Mouse (Mus musculus) ES-E14 (cell line): Measurements from ENCODE around the gene Hsdl2. TPM values are rescaled to one million over a fixed set of nuclear protein-coding genes. Genes with fewer than 3 reads are reported as not detected.

ENCODE experiments used
- DNase-seq: peaks from one replicate; pipeline ENCODE4 v3.0.0-alpha.2; 2013; ENCODE audit warnings: low read depth, low spot score
- H3K27ac ChIP-seq: 2 replicates; pipeline ENCODE4 v1.5.1; 2012; ENCODE audit warnings: low read depth, mild to moderate bottlenecking, low read length, moderate library complexity, mixed read lengths; ENCODE audit not compliant: poor library complexity, insufficient read depth, severe bottlenecking
- H3K36me3 ChIP-seq: 2 replicates; pipeline ENCODE4 v1.6.1; 2012; ENCODE audit warnings: mild to moderate bottlenecking, low read length, moderate library complexity, mixed read lengths; ENCODE audit not compliant: control insufficient read depth, poor library complexity, insufficient read depth, severe bottlenecking
- H3K4me1 ChIP-seq, 2 experiments: fragments of 150-350 bp in 1 of 2; sonication (generic) in 1 of 2; 2 replicates each; pipeline ENCODE4 v1.6.1; 2012; ENCODE audit warnings: low read length in 2 of 2, mild to moderate bottlenecking in 1 of 2, mixed read lengths in 1 of 2; ENCODE audit not compliant: control insufficient read depth in 2 of 2, insufficient read depth in 2 of 2, poor library complexity in 1 of 2
- H3K4me3 ChIP-seq, 2 experiments: fragments of 150-350 bp in 1 of 2; sonication (generic) in 1 of 2; 2 replicates each; pipeline ENCODE4 v1.5.1; 2012; ENCODE audit warnings: low read length in 2 of 2, low read depth in 1 of 2, mild to moderate bottlenecking in 1 of 2, mixed read lengths in 1 of 2; ENCODE audit not compliant: insufficient read depth in 1 of 2, poor library complexity in 1 of 2, severe bottlenecking in 1 of 2
- H3K9ac ChIP-seq: 2 replicates; pipeline ENCODE4 v1.6.1; 2012; ENCODE audit warnings: low read depth, mild to moderate bottlenecking, low read length, mixed read lengths; ENCODE audit not compliant: poor library complexity, insufficient read depth, severe bottlenecking
- H3K9me3 ChIP-seq: fragments of 150-350 bp; sonication (generic); 2 replicates; pipeline ENCODE4 v1.6.1; 2012; ENCODE audit warnings: low read depth, mild to moderate bottlenecking, low read length; ENCODE audit not compliant: control insufficient read depth, insufficient read depth
- CHD2 ChIP-seq: IDR thresholded peaks from 2 replicates; pipeline ENCODE4 v1.6.1; 2014; ENCODE audit warnings: mild to moderate bottlenecking, low read depth, low read length, inconsistent platforms
- HCFC1 ChIP-seq: IDR thresholded peaks from 2 replicates; pipeline ENCODE4 v1.6.1; 2012; ENCODE audit warnings: low read length, inconsistent platforms, borderline replicate concordance; ENCODE audit not compliant: insufficient read depth
- MAFK ChIP-seq: IDR thresholded peaks from 2 replicates; pipeline ENCODE4 v1.6.1; 2014; ENCODE audit warnings: mild to moderate bottlenecking, low read depth, low read length, inconsistent platforms; ENCODE audit not compliant: insufficient read depth
- ZC3H11A ChIP-seq: IDR thresholded peaks from 2 replicates; pipeline ENCODE4 v1.6.1; 2012; ENCODE audit warnings: low read depth, mild to moderate bottlenecking, inconsistent platforms, low read length, borderline replicate concordance
- ZNF384 ChIP-seq: IDR thresholded peaks from 2 replicates; pipeline ENCODE4 v1.6.1; 2012; ENCODE audit warnings: low read depth, low read length, inconsistent platforms
- in situ Hi-C, 2 experiments: fragments of 600-800 bp; cut with MboI; formaldehyde crosslinking; loops; one replicate each; pipeline ENCODE4 v1.15.1; 2025; ENCODE audit warnings: low sequenced_read_pairs in 2 of 2, inconsistent platforms in 1 of 2; ENCODE audit not compliant: unreplicated experiment in 2 of 2
- total RNA-seq: library from RNA; depleted of rRNA; stranded (reverse); fragments of 300-350 nt; gene quantifications from 2 replicates; pipeline ENCODE4 v1.2.3, GENCODE M21; 2012

Hsdl2 gene
- total RNA-seq, 1 experiment: 7.1 TPM

DNA sequence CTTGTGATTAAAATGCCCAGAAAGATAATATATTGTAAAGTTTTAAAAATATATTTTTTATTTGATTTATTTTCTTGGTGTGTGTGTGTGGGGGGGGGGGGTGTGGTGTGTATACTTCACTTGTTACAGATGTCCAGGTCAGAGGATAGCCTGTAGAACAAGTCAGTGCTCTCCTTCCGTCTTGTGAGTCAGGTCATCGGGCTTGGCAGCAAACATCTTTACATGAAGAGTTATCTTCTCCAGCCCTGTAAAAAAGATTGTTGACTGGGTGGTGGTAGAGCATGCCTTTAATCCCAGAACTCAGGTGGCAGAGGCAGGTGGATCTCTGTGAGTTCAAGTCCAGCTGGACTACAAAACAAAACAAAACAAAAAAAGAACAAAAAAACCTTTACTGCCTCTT is 64.2 kb downstream of the Hsdl2 start:
- Histone ChIP-seq H3K9ac (no peak overlapping the region), H3K9me3 (no peaks in the 10 kb centered on the region), H3K4me1 (peaks cover 0 to under 1% of the 10 kb centered on the region in 2 experiments; a peak in 1 of 4 replicates), H3K4me3 (no peak overlapping the region), H3K27ac (no peak overlapping the region), H3K36me3 (no peaks in the 10 kb centered on the region)
- no peak for DNase-seq
- no peak for TF ChIP-seq CHD2
- TF ChIP-seq ZNF384: no peak
- TF ChIP-seq HCFC1: no peak
- TF ChIP-seq ZC3H11A: no peak
- TF ChIP-seq MAFK: no peak
- in situ Hi-C loops: no loop called here

DNA sequence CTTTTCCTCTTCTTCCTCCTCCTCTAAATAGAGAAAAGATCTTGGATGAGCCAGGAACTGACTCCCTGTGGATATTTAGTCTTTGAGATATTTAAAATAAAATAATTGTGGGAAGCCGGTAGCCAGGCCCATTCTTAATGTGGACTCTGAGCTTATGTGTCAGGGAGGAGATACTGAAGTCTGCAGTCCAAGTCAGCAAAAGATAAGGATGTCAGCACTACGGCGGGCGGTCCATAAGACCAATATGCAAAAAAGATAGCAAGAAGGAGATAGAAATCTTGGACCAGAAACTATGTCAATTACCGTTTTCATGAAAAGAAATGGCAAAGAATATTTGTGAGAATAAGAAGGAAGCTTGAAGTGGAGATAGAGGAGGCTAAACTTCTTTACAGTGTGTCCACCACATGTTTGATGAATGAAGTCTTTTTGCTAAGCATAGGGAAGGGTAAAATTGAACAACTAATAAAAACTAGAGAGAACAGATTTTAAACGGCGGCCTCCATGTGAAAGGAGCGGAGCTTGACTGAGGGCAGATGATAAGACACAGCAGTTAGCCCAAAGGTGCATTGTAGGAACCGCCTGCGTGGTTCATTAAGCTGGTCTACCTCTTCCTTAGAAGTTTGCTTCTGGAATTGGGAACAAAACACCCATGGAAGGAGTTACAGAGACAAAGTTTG is 64.8 kb downstream of the Hsdl2 start:
- in situ Hi-C loops: no loop called here
- no peaks in the 10 kb centered on the region for H3K36me3 ChIP-seq
- H3K9me3 ChIP-seq: no peaks in the 10 kb centered on the region
- no peaks in the 10 kb centered on the region for H3K4me1 ChIP-seq
- H3K9ac ChIP-seq: no peak overlapping the region
- DNase-seq: no peak
- H3K27ac ChIP-seq: no peak overlapping the region
- TF ChIP-seq ZC3H11A (no peak), HCFC1 (no peak)
- no peak overlapping the region for H3K4me3 ChIP-seq

DNA sequence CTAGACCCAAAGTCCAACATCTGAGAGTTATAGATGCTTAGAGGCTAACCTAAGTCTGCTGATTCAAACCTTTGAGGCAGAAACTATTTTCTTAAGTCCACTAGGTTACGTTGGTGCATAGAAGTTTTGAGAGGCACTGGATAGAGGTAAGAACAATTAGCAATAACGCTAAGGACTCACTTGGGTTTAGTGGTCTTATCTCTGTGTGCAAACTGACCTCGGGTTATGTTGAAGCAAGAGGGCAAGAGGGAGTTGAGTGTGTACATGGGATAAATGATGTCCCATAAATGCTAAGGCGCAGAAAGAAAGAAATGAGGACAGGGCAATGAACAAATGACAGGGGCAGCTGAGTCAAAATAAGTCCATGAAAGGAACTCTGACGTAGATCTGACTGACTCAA is 67.8 kb downstream of the Hsdl2 start:
- H3K4me3 ChIP-seq: no peak overlapping the region
- in situ Hi-C loops: no loop called here
- no peak overlapping the region for H3K9ac ChIP-seq
- no peaks in the 10 kb centered on the region for H3K9me3 ChIP-seq
- DNase-seq: no peak
- H3K4me1 ChIP-seq: no peaks in the 10 kb centered on the region
- no peak overlapping the region for H3K27ac ChIP-seq
- H3K36me3 ChIP-seq: no peaks in the 10 kb centered on the region
- TF ChIP-seq HCFC1: no peak

GRCm38 (mm10) chr4:59652166-59652681 is 70.9 kb downstream of the Hsdl2 start:
- DNase-seq: no peak
- H3K4me1 ChIP-seq: no peaks in the 10 kb centered on the region
- no peaks in the 10 kb centered on the region for H3K9me3 ChIP-seq
- in situ Hi-C loops: no loop called here
- H3K36me3 ChIP-seq: no peaks in the 10 kb centered on the region
- H3K27ac ChIP-seq: no peak overlapping the region
- no peak overlapping the region for H3K4me3 ChIP-seq
- no peak overlapping the region for H3K9ac ChIP-seq
- TF ChIP-seq HCFC1 (no peak), ZC3H11A (no peak), ZNF384 (no peak), MAFK (no peak), CHD2 (no peak)

- TF ChIP-seq ZC3H11A: no peak
- no peak for TF ChIP-seq MAFK
- TF ChIP-seq HCFC1: no peak
- no peak for TF ChIP-seq ZNF384
- TF ChIP-seq CHD2: no peak
- in situ Hi-C loops: no loop called here
Measured at GRCm38 (mm10) chr4:59656061-59656642, 74.8 kb downstream of the Hsdl2 start.

More at GRCm38 (mm10) chr4:59656061-59656642, 74.8 kb downstream of the Hsdl2 start:
- no peaks in the 10 kb centered on the region for H3K4me1 ChIP-seq
- H3K4me3 ChIP-seq: no peak overlapping the region
- H3K27ac ChIP-seq: no peak overlapping the region
- no peaks in the 10 kb centered on the region for H3K9me3 ChIP-seq
- no peak for DNase-seq
- H3K9ac ChIP-seq: no peak overlapping the region
- H3K36me3 ChIP-seq: no peaks in the 10 kb centered on the region
